Mouse (Mus musculus): ENCODE measurements around the gene Larp4b.

Larp4b gene

GRCm38 (mm10) chr13:9125193-9125592, 31.5 kb downstream of the Larp4b start:
- no peak for DNase-seq (ENCODE audit: low spot score)

- DNase-seq (ENCODE audit: low spot score): no peak
Observed at GRCm38 (mm10) chr13:9127715-9128114, 34.0 kb downstream of the Larp4b start.

GRCm38 (mm10) chr13:9128707-9129314, 35.1 kb downstream of the Larp4b start:
- DNase-seq (ENCODE audit: low spot score): no peak

GRCm38 (mm10) chr13:9134421-9134820, 40.7 kb downstream of the Larp4b start:
- DNase-seq (ENCODE audit: low spot score): no peak

- DNase-seq (ENCODE audit: low spot score): no peak
Observed at GRCm38 (mm10) chr13:9136088-9136487, 42.4 kb downstream of the Larp4b start.

- peak; percentile 33 for DNase-seq (ENCODE audit: low spot score)
Observed at GRCm38 (mm10) chr13:9136733-9137132, 43.1 kb downstream of the Larp4b start.

- no peak for DNase-seq (ENCODE audit: low spot score)
Observed at GRCm38 (mm10) chr13:9139466-9139991, 45.8 kb downstream of the Larp4b start.

- no peak for DNase-seq (ENCODE audit: low spot score)
Observed at GRCm38 (mm10) chr13:9140204-9140603, 46.5 kb downstream of the Larp4b start.

- no peak for DNase-seq (ENCODE audit: low spot score)
Observed at GRCm38 (mm10) chr13:9142371-9142770, 48.7 kb downstream of the Larp4b start.

GRCm38 (mm10) chr13:9148830-9149229, 55.1 kb downstream of the Larp4b start:
- DNase-seq (ENCODE audit: low spot score): no peak

GRCm38 (mm10) chr13:9149473-9150217, 56.0 kb downstream of the Larp4b start:
- DNase-seq (ENCODE audit: low spot score): no peak

- DNase-seq (ENCODE audit: low spot score): no peak
Observed at GRCm38 (mm10) chr13:9151100-9151499, 57.4 kb downstream of the Larp4b start.

GRCm38 (mm10) chr13:9151619-9152018, 57.9 kb downstream of the Larp4b start:
- DNase-seq (ENCODE audit: low spot score): no peak

- DNase-seq (ENCODE audit: low spot score): no peak
Observed at GRCm38 (mm10) chr13:9152267-9152666, 58.6 kb downstream of the Larp4b start.

GRCm38 (mm10) chr13:9153803-9154202, 60.1 kb downstream of the Larp4b start:
- no peak for DNase-seq (ENCODE audit: low spot score)

- DNase-seq (ENCODE audit: low spot score): no peak
Observed at GRCm38 (mm10) chr13:9159282-9159681, 65.6 kb downstream of the Larp4b start.

GRCm38 (mm10) chr13:9162888-9163287, 69.2 kb downstream of the Larp4b start:
- DNase-seq (ENCODE audit: low spot score): no peak

GRCm38 (mm10) chr13:9167842-9168241, 74.2 kb downstream of the Larp4b start:
- no peak for DNase-seq (ENCODE audit: low spot score)

- no peak for DNase-seq (ENCODE audit: low spot score)
Observed at GRCm38 (mm10) chr13:9169616-9170015, 75.9 kb downstream of the Larp4b start.

- no peak for DNase-seq (ENCODE audit: low spot score)
Observed at GRCm38 (mm10) chr13:9170726-9171125, 77.0 kb downstream of the Larp4b start.

GRCm38 (mm10) chr13:9173414-9173813, 79.7 kb downstream of the Larp4b start:
- DNase-seq (ENCODE audit: low spot score): no peak

- DNase-seq (ENCODE audit: low spot score): no peak
Observed at GRCm38 (mm10) chr13:9175171-9175570, 81.5 kb downstream of the Larp4b start.

- no peak for DNase-seq (ENCODE audit: low spot score)
Observed at GRCm38 (mm10) chr13:9178270-9178669, 84.6 kb downstream of the Larp4b start.

- DNase-seq (ENCODE audit: low spot score): no peak
Observed at GRCm38 (mm10) chr13:9178718-9179117, 85.0 kb downstream of the Larp4b start.
